Mouse (Mus musculus): Measurements from ENCODE around the gene Rfng. TPM values are rescaled to one million over a fixed set of nuclear protein-coding genes. Genes with fewer than 3 reads are reported as not detected.
"Not testable (repeated sequence)": the region's sequence is repeated elsewhere in the genome, so short reads cannot be mapped to it uniquely, and the experiment has no call there.

Rfng gene
- polyA plus RNA-seq, 1 experiment, result 8.9 TPM

- peak within 1 kb of the TSS; percentile 90 for H3K4me3 ChIP-seq (ENCODE audit: low read depth, low read length)
- no peaks in the 10 kb centered on the region for H3K9me3 ChIP-seq (replicated peaks; ENCODE audit: control insufficient read depth, insufficient read depth, low read length, poor library complexity, severe bottlenecking)
- TF ChIP-seq EP300 (IDR thresholded peaks at IDR 0.05; ENCODE audit: insufficient read depth, low read depth, low read length) (peak; percentile 80; the same call in 1 of the 2 replicates), POLR2A (IDR thresholded peaks at IDR 0.05; ENCODE audit: insufficient read depth, low read length) (no peak), CTCF (IDR thresholded peaks at IDR 0.05; ENCODE audit: low read depth, low read length) (no peak)
- H3K9ac ChIP-seq (ENCODE audit: low read depth, poor library complexity, severe bottlenecking), result peak within 1 kb of the TSS; percentile 86
- H3K27ac ChIP-seq (ENCODE audit: insufficient read depth, low read length), result peak within 1 kb of the TSS; percentile 55
- H3K4me1 ChIP-seq (ENCODE audit: control insufficient read depth, insufficient read depth, low read length), result no peaks in the 10 kb centered on the region
- no peaks in the 10 kb centered on the region for H3K27me3 ChIP-seq (ENCODE audit: control insufficient read depth, insufficient read depth, low read length, poor library complexity, severe bottlenecking)
- peaks cover 15% of the 10 kb centered on the region for H3K36me3 ChIP-seq (ENCODE audit: control insufficient read depth, insufficient read depth, low read length, poor library complexity, severe bottlenecking)
Measured at GRCm38 (mm10) chr11:120795756-120796613, 12.0 kb upstream of the Rfng start, which contains the start of gene Dus1l. TSS of gene Dus1l (minus strand) at chr11:120796403.

GRCm38 (mm10) chr11:120792652-120793051 is 8.6 kb upstream of the Rfng start:
- Histone ChIP-seq H3K27ac (ENCODE audit: insufficient read depth, low read length) (no peak overlapping the region), H3K9ac (ENCODE audit: low read depth, poor library complexity, severe bottlenecking) (no peak overlapping the region), H3K36me3 (ENCODE audit: control insufficient read depth, insufficient read depth, low read length, poor library complexity, severe bottlenecking) (peaks cover 43% of the 10 kb centered on the region), H3K4me3 (ENCODE audit: low read depth, low read length) (no peak overlapping the region), H3K4me1 (ENCODE audit: control insufficient read depth, insufficient read depth, low read length) (no peaks in the 10 kb centered on the region), H3K27me3 (ENCODE audit: control insufficient read depth, insufficient read depth, low read length, poor library complexity, severe bottlenecking) (no peaks in the 10 kb centered on the region), H3K9me3 (replicated peaks; ENCODE audit: control insufficient read depth, insufficient read depth, low read length, poor library complexity, severe bottlenecking) (no peaks in the 10 kb centered on the region)
- TF ChIP-seq EP300 (IDR thresholded peaks at IDR 0.05; ENCODE audit: insufficient read depth, low read depth, low read length) (no peak), CTCF (IDR thresholded peaks at IDR 0.05; ENCODE audit: low read depth, low read length) (no peak), POLR2A (IDR thresholded peaks at IDR 0.05; ENCODE audit: insufficient read depth, low read length) (no peak)

GRCm38 (mm10) chr11:120789810-120790209 is 5.8 kb upstream of the Rfng start:
- Histone ChIP-seq H3K9ac (ENCODE audit: low read depth, poor library complexity, severe bottlenecking) (no peak overlapping the region), H3K9me3 (replicated peaks; ENCODE audit: control insufficient read depth, insufficient read depth, low read length, poor library complexity, severe bottlenecking) (no peaks in the 10 kb centered on the region), H3K27ac (ENCODE audit: insufficient read depth, low read length) (no peak overlapping the region), H3K4me3 (ENCODE audit: low read depth, low read length) (no peak overlapping the region), H3K4me1 (ENCODE audit: control insufficient read depth, insufficient read depth, low read length) (no peaks in the 10 kb centered on the region), H3K36me3 (ENCODE audit: control insufficient read depth, insufficient read depth, low read length, poor library complexity, severe bottlenecking) (peaks cover 55% of the 10 kb centered on the region), H3K27me3 (ENCODE audit: control insufficient read depth, insufficient read depth, low read length, poor library complexity, severe bottlenecking) (no peaks in the 10 kb centered on the region)
- TF ChIP-seq EP300 (IDR thresholded peaks at IDR 0.05; ENCODE audit: insufficient read depth, low read depth, low read length), result no peak
- TF ChIP-seq POLR2A (IDR thresholded peaks at IDR 0.05; ENCODE audit: insufficient read depth, low read length), result no peak
- no peak for TF ChIP-seq CTCF (IDR thresholded peaks at IDR 0.05; ENCODE audit: low read depth, low read length)

GRCm38 (mm10) chr11:120789355-120789754 is 5.3 kb upstream of the Rfng start:
- Histone ChIP-seq H3K4me3 (ENCODE audit: low read depth, low read length) (no peak overlapping the region), H3K4me1 (ENCODE audit: control insufficient read depth, insufficient read depth, low read length) (no peaks in the 10 kb centered on the region), H3K9me3 (replicated peaks; ENCODE audit: control insufficient read depth, insufficient read depth, low read length, poor library complexity, severe bottlenecking) (no peaks in the 10 kb centered on the region), H3K27me3 (ENCODE audit: control insufficient read depth, insufficient read depth, low read length, poor library complexity, severe bottlenecking) (no peaks in the 10 kb centered on the region), H3K9ac (ENCODE audit: low read depth, poor library complexity, severe bottlenecking) (no peak overlapping the region), H3K27ac (ENCODE audit: insufficient read depth, low read length) (no peak overlapping the region), H3K36me3 (ENCODE audit: control insufficient read depth, insufficient read depth, low read length, poor library complexity, severe bottlenecking) (peaks cover 55% of the 10 kb centered on the region)
- TF ChIP-seq POLR2A (IDR thresholded peaks at IDR 0.05; ENCODE audit: insufficient read depth, low read length) (no peak), EP300 (IDR thresholded peaks at IDR 0.05; ENCODE audit: insufficient read depth, low read depth, low read length) (no peak)

- not testable (repeated sequence) for H3K27ac ChIP-seq (ENCODE audit: insufficient read depth, low read length); H3K4me3 ChIP-seq (ENCODE audit: low read depth, low read length); H3K4me1 ChIP-seq (ENCODE audit: control insufficient read depth, insufficient read depth, low read length); H3K27me3 ChIP-seq (ENCODE audit: control insufficient read depth, insufficient read depth, low read length, poor library complexity, severe bottlenecking); H3K9ac ChIP-seq (ENCODE audit: low read depth, poor library complexity, severe bottlenecking); H3K9me3 ChIP-seq (replicated peaks; ENCODE audit: control insufficient read depth, insufficient read depth, low read length, poor library complexity, severe bottlenecking)
- peaks cover 55% of the 10 kb centered on the region for H3K36me3 ChIP-seq (ENCODE audit: control insufficient read depth, insufficient read depth, low read length, poor library complexity, severe bottlenecking)
Measured at GRCm38 (mm10) chr11:120788460-120788859, 4.5 kb upstream of the Rfng start.

GRCm38 (mm10) chr11:120785145-120785544 is 1.1 kb upstream of the Rfng start:
- Histone ChIP-seq H3K9me3 (replicated peaks; ENCODE audit: control insufficient read depth, insufficient read depth, low read length, poor library complexity, severe bottlenecking) (no peaks in the 10 kb centered on the region), H3K36me3 (ENCODE audit: control insufficient read depth, insufficient read depth, low read length, poor library complexity, severe bottlenecking) (peaks cover 32% of the 10 kb centered on the region), H3K9ac (ENCODE audit: low read depth, poor library complexity, severe bottlenecking) (peak overlapping the region; percentile 89), H3K4me3 (ENCODE audit: low read depth, low read length) (peak overlapping the region; percentile 90), H3K4me1 (ENCODE audit: control insufficient read depth, insufficient read depth, low read length) (peaks cover 6% of the 10 kb centered on the region), H3K27me3 (ENCODE audit: control insufficient read depth, insufficient read depth, low read length, poor library complexity, severe bottlenecking) (no peaks in the 10 kb centered on the region), H3K27ac (ENCODE audit: insufficient read depth, low read length) (no peak overlapping the region)
- no peak for TF ChIP-seq EP300 (IDR thresholded peaks at IDR 0.05; ENCODE audit: insufficient read depth, low read depth, low read length)
- TF ChIP-seq POLR2A (IDR thresholded peaks at IDR 0.05; ENCODE audit: insufficient read depth, low read length), result no peak
- TF ChIP-seq CTCF (IDR thresholded peaks at IDR 0.05; ENCODE audit: low read depth, low read length), result no peak
